Mouse (Mus musculus): ENCODE measurements around the gene Fmc1. TPM values are rescaled to one million over a fixed set of nuclear protein-coding genes. Genes with fewer than 3 reads are reported as not detected.

Fmc1 gene
- polyA plus RNA-seq (2014; fragmentation: Nextera tagmentation; extraction: Ambion mirVana), result 106 and 122 TPM in 2 replicates

DNA sequence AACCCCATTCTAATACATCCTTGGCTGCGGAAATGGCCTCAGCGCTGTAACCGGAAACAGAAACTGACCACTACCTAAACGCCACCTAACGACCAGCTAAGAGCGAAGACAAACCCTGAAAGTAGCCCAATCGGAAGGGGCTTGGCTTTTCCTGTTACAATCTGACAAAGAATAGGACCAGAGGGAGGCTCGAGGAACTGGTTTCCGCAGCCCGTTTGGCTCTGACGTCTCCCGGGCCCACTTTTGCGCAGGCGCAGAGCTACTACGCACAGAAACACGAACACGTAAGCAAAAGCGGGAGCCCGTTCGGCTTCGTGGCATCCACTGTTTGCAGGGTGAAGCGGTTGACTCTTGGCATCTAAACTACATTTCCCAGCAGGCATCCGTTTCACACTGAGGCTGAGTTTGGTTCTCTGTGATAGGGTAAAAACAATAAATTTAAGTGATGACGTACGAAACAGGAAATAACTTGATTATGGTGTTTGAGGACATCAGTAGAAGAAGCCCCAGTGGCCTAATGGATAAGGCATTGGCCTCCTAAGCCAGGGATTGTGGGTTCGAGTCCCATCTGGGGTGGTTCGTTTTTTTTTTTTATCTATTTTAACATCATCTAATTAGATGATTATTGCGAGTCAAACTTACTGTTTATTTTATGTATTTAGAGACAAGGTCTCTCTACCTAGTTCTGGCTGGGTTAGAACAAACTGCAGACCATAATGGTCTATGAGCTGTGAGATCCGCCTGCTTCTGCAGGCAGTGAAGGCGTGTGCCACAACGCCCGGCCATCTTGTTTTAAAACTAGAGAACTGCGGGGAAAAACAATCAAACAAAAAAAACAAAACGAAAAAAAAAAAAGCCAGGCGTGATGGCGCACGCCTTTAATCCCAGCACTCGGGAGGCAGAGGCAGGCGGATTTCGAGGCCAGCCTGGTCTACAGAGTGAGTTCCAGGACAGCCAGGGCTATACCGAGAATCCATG is at the start of gene Fmc1:
TSS of gene Fmc1 (plus strand) at position 75 of the 978 bp plus-strand sequence.
- Histone ChIP-seq H3K9me3 (ENCODE audit: control insufficient read depth, low read length) (no peaks in the 10 kb centered on the region), H3K36me3 (ENCODE audit: control insufficient read depth, insufficient read depth, low read length) (no peaks in the 10 kb centered on the region), H3K4me3 (ENCODE audit: low read depth, low read length) (peak within 1 kb of the TSS; percentile 56), H3K27me3 (ENCODE audit: control insufficient read depth, insufficient read depth, low read length) (no peaks in the 10 kb centered on the region), H3K4me1 (ENCODE audit: control insufficient read depth, insufficient read depth, low read length) (no peaks in the 10 kb centered on the region), H3K9ac (ENCODE audit: low read length) (peak within 1 kb of the TSS; percentile 81), H3K4me2 (ENCODE audit: low read depth) (peak within 1 kb of the TSS; percentile 79), H3K27ac (ENCODE audit: low read depth, low read length) (peak within 1 kb of the TSS; percentile 90)
- DNase-seq (ENCODE audit: low spot score), result peak; percentile 97
- WGBS, result 7% methylated on average over 41 of the region's 41 CpGs
- peak; percentile 86 for ATAC-seq (ENCODE audit: insufficient read depth, low FRiP score, low TSS enrichment)

DNA sequence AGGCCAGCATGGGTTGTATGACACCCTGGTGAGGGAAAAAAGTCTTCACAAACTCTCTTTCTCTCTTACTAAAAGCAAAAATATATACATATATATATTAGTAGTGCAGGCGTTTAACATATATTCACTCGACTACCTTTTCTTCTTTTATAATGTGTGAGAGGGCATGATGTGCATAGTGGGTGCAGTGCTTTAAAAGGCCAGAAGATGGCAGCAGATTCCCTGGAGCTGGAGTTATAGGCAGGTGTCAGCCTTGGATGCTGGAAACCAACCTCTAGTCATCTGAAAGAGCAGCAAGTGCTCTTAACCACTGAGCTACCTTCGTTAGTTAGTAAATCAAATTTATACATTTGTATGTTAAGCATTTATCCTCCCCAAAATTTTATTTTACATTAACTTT is 40.8 kb upstream of the Fmc1 start:
- no peak overlapping the region for H3K4me3 ChIP-seq (ENCODE audit: low read depth, low read length)
- H3K36me3 ChIP-seq (ENCODE audit: control insufficient read depth, insufficient read depth, low read length), result peaks cover 6% of the 10 kb centered on the region
- DNase-seq (ENCODE audit: low spot score), result peak; percentile 36
- no peak overlapping the region for H3K9ac ChIP-seq (ENCODE audit: low read length)
- H3K9me3 ChIP-seq (ENCODE audit: control insufficient read depth, low read length), result no peaks in the 10 kb centered on the region
- no peak overlapping the region for H3K27ac ChIP-seq (ENCODE audit: low read depth, low read length)
- H3K4me1 ChIP-seq (ENCODE audit: control insufficient read depth, insufficient read depth, low read length), result no peaks in the 10 kb centered on the region
- 80% methylated on average over 3 of the region's 3 CpGs for WGBS
- H3K4me2 ChIP-seq (ENCODE audit: low read depth), result no peak overlapping the region
- H3K27me3 ChIP-seq (ENCODE audit: control insufficient read depth, insufficient read depth, low read length), result no peaks in the 10 kb centered on the region
- no peak for ATAC-seq (ENCODE audit: insufficient read depth, low FRiP score, low TSS enrichment)

DNA sequence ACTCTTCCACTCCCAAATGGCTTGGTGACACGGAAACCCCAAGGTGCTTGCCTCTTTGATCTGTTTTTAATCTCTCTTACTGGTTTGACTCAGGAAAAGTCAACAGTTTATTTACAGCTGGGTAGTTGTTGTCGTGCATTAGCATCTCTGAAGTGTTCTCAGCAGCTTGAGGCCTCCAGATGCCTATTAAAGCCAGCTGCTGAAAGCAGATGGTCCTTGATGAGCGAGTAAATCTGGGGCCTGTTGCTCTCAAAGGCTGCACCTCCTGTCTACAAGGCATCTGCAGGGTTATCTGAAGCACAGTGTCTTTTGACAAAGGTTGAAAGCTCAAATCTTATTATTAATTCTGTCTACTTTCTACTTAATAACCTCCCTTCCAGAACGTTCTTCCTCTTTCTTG is 37.7 kb upstream of the Fmc1 start:
- Histone ChIP-seq H3K4me2 (ENCODE audit: low read depth) (no peak overlapping the region), H3K4me1 (ENCODE audit: control insufficient read depth, insufficient read depth, low read length) (no peaks in the 10 kb centered on the region), H3K4me3 (ENCODE audit: low read depth, low read length) (no peak overlapping the region), H3K36me3 (ENCODE audit: control insufficient read depth, insufficient read depth, low read length) (peaks cover 6% of the 10 kb centered on the region), H3K9ac (ENCODE audit: low read length) (no peak overlapping the region), H3K27me3 (ENCODE audit: control insufficient read depth, insufficient read depth, low read length) (no peaks in the 10 kb centered on the region), H3K9me3 (ENCODE audit: control insufficient read depth, low read length) (no peaks in the 10 kb centered on the region), H3K27ac (ENCODE audit: low read depth, low read length) (no peak overlapping the region)
- 27% methylated on average over 4 of the region's 4 CpGs for WGBS
- no peak for DNase-seq (ENCODE audit: low spot score)
- ATAC-seq (ENCODE audit: insufficient read depth, low FRiP score, low TSS enrichment), result no peak

DNA sequence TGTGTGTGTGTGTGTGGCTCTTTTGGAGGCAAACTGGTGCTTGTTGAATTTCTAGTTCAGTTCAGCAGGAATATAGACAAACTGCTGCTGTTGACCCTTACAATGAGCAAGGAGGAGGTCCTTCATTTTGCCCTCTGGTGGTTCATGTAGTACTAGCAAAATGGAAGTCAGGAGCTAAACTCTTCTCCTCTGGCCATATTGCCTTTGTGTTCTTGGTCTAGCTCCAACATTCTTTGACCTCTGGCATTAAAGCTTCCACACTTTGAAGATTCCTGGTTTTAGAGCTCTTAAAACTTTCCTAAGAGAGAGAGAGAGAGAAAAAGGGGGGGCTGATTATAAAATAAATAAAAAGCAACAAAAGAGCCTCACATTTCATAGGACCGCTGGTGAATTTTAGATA is 21.2 kb upstream of the Fmc1 start:
- H3K4me3 ChIP-seq (ENCODE audit: low read depth, low read length), result no peak overlapping the region
- ATAC-seq (ENCODE audit: insufficient read depth, low FRiP score, low TSS enrichment) (no peak), DNase-seq (ENCODE audit: low spot score) (no peak)
- WGBS, result 94% methylated on average over 1 of the region's 1 CpGs
- no peaks in the 10 kb centered on the region for H3K9me3 ChIP-seq (ENCODE audit: control insufficient read depth, low read length)
- no peak overlapping the region for H3K4me2 ChIP-seq (ENCODE audit: low read depth)
- H3K9ac ChIP-seq (ENCODE audit: low read length), result no peak overlapping the region
- H3K36me3 ChIP-seq (ENCODE audit: control insufficient read depth, insufficient read depth, low read length), result no peaks in the 10 kb centered on the region
- H3K27me3 ChIP-seq (ENCODE audit: control insufficient read depth, insufficient read depth, low read length), result no peaks in the 10 kb centered on the region
- H3K27ac ChIP-seq (ENCODE audit: low read depth, low read length), result no peak overlapping the region
- H3K4me1 ChIP-seq (ENCODE audit: control insufficient read depth, insufficient read depth, low read length), result no peaks in the 10 kb centered on the region

DNA sequence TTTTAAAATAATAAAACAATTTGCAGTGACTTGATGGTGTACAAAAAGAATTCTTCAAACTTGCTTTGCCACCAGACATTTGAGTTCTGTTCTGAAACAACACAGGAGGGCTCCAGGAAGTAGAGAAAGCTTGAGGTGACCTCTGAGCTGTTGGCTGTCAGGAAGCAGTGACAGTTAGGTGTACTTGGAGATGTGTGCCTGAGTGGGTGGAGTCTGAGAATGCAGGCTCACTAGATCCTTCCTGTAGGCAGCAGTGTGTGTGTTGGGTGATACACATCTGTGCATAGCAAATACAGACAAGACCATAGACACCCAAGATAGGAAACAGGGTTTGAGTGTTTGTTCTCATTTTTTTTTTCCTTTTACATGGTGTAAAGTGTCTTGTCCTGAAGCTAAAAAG is 20.5 kb upstream of the Fmc1 start:
- DNase-seq (ENCODE audit: low spot score) (no peak), ATAC-seq (ENCODE audit: insufficient read depth, low FRiP score, low TSS enrichment) (no peak)
- Histone ChIP-seq H3K9ac (ENCODE audit: low read length) (no peak overlapping the region), H3K27me3 (ENCODE audit: control insufficient read depth, insufficient read depth, low read length) (no peaks in the 10 kb centered on the region), H3K4me2 (ENCODE audit: low read depth) (no peak overlapping the region), H3K9me3 (ENCODE audit: control insufficient read depth, low read length) (no peaks in the 10 kb centered on the region), H3K36me3 (ENCODE audit: control insufficient read depth, insufficient read depth, low read length) (no peaks in the 10 kb centered on the region), H3K4me3 (ENCODE audit: low read depth, low read length) (no peak overlapping the region), H3K4me1 (ENCODE audit: control insufficient read depth, insufficient read depth, low read length) (no peaks in the 10 kb centered on the region), H3K27ac (ENCODE audit: low read depth, low read length) (no peak overlapping the region)

DNA sequence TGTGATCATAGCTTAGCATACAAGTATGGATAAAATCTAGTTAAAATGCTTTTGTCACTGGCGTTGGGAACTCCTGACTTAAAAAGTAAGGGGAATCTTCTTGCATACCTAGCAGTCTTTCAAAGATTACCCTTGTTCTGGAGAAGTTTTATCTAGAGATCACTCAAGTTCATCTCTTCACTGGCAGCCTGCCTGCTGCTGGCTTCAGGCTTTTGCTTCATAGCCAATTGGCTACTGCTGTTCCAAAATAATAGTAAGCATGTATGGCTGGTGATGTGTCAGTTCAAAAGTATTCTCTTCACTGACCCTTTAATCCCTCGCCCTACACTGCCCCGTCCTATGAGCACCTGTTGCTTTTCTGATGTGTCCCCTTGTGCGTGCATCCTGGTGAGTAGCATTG is 18.1 kb upstream of the Fmc1 start:
- DNase-seq (ENCODE audit: low spot score) (no peak), ATAC-seq (ENCODE audit: insufficient read depth, low FRiP score, low TSS enrichment) (no peak)
- 93% methylated on average over 4 of the region's 4 CpGs for WGBS
- no peaks in the 10 kb centered on the region for H3K9me3 ChIP-seq (ENCODE audit: control insufficient read depth, low read length)
- H3K4me3 ChIP-seq (ENCODE audit: low read depth, low read length), result no peak overlapping the region
- no peak overlapping the region for H3K9ac ChIP-seq (ENCODE audit: low read length)
- H3K27ac ChIP-seq (ENCODE audit: low read depth, low read length), result no peak overlapping the region
- no peaks in the 10 kb centered on the region for H3K4me1 ChIP-seq (ENCODE audit: control insufficient read depth, insufficient read depth, low read length)
- H3K27me3 ChIP-seq (ENCODE audit: control insufficient read depth, insufficient read depth, low read length), result no peaks in the 10 kb centered on the region
- H3K4me2 ChIP-seq (ENCODE audit: low read depth), result no peak overlapping the region
- no peaks in the 10 kb centered on the region for H3K36me3 ChIP-seq (ENCODE audit: control insufficient read depth, insufficient read depth, low read length)

DNA sequence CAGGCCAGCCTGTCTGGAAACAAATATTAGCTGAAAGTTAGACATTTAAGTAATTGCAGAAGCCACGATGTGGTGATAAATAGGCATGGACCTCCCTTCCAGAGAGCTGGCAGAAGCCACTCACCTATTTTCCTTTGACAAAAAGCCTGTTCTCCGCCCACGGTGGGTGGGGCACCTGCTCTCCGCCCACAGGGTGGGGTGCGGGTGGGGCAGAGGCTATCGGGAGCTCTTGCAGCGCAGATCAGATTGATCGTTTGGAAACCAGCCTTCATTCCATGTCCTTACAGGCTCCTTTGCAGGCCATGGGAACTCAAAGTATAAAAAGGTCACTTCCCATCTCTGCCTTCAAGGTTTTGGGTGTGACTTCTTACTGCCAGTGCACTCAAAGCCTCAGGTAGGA is 9.5 kb upstream of the Fmc1 start:
- 20% methylated on average over 8 of the region's 8 CpGs for WGBS
- H3K4me2 ChIP-seq (ENCODE audit: low read depth), result no peak overlapping the region
- H3K9ac ChIP-seq (ENCODE audit: low read length), result no peak overlapping the region
- DNase-seq (ENCODE audit: low spot score) (no peak), ATAC-seq (ENCODE audit: insufficient read depth, low FRiP score, low TSS enrichment) (no peak)
- H3K27me3 ChIP-seq (ENCODE audit: control insufficient read depth, insufficient read depth, low read length), result no peaks in the 10 kb centered on the region
- H3K4me3 ChIP-seq (ENCODE audit: low read depth, low read length), result no peak overlapping the region
- H3K9me3 ChIP-seq (ENCODE audit: control insufficient read depth, low read length), result no peaks in the 10 kb centered on the region
- no peaks in the 10 kb centered on the region for H3K36me3 ChIP-seq (ENCODE audit: control insufficient read depth, insufficient read depth, low read length)
- no peak overlapping the region for H3K27ac ChIP-seq (ENCODE audit: low read depth, low read length)
- no peaks in the 10 kb centered on the region for H3K4me1 ChIP-seq (ENCODE audit: control insufficient read depth, insufficient read depth, low read length)

DNA sequence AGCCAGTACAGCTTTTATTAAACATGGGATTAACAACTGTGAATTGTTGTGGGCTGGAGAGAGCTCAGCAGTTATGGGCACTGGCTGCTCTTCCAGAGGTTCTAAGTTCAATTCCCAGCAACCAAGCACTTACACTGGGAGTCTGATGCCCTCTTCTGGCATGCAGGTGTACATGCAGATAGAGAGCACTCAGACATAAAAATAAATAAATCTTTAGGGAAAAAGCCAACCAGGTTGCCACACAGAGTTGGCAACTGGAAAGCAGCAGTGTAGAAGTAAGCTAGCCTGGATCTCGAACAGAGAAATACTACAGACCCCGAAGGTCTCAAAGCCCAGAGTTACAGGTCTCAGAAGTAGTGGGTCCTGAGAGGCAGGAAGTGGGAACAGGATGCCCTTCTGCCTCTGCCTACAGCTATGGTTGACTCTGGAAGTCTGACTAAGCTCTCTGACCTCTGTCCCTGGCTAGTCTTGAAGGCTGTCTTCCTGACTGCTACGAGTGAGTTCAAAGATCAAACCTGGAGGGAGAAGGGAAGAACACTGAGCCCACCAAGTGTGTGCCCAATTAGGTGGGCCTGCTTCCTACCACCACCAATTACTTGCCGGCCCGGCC is 2.0 kb upstream of the Fmc1 start:
- DNase-seq (ENCODE audit: low spot score), result no peak
- H3K27me3 ChIP-seq (ENCODE audit: control insufficient read depth, insufficient read depth, low read length), result no peaks in the 10 kb centered on the region
- no peak overlapping the region for H3K9ac ChIP-seq (ENCODE audit: low read length)
- H3K36me3 ChIP-seq (ENCODE audit: control insufficient read depth, insufficient read depth, low read length), result no peaks in the 10 kb centered on the region
- 64% methylated on average over 5 of the region's 5 CpGs for WGBS
- no peak overlapping the region for H3K27ac ChIP-seq (ENCODE audit: low read depth, low read length)
- H3K4me1 ChIP-seq (ENCODE audit: control insufficient read depth, insufficient read depth, low read length), result no peaks in the 10 kb centered on the region
- ATAC-seq (ENCODE audit: insufficient read depth, low FRiP score, low TSS enrichment), result no peak
- no peaks in the 10 kb centered on the region for H3K9me3 ChIP-seq (ENCODE audit: control insufficient read depth, low read length)
- H3K4me3 ChIP-seq (ENCODE audit: low read depth, low read length), result no peak overlapping the region
- no peak overlapping the region for H3K4me2 ChIP-seq (ENCODE audit: low read depth)
